Comparison of ENCODE assay signal across 24 mouse cellular contexts in genomic region chr13:97491865-97492847, GRCm38 (mm10).
DNase-seq lines count a peak whose midpoint lies in the region; ATAC-seq and TF ChIP-seq lines count a peak whose summit lies in the region.
"Had no signal": no experiment of that assay in that cellular context is flagged by ENCODE, and none has a peak within 500 bp of the region (broad histone marks: within the 10 kb centered on the region; RNA-seq: fewer than 3 reads in every experiment).

No protein-coding gene starts in this region.

- H3K9ac ChIP-seq in heart, adult 2 months (ENCODE audit: low read depth, low read length), result no peak overlapping the region
- H3K9ac ChIP-seq: heart, embryonic 15.5 days; limb, embryonic 15.5 days; liver, postnatal 0 days; neural tube, embryonic 12.5 days had no signal

- H3K27ac ChIP-seq in heart, adult 2 months, result no peak overlapping the region
- H3K27ac ChIP-seq: gastrocnemius, adult 2 months; heart, embryonic 15.5 days; hindbrain, embryonic 10.5 days; limb, embryonic 15.5 days; neural tube, embryonic 12.5 days had no signal

- 95% methylated on average over 19 of the region's 19 CpGs for WGBS in heart, adult 2 months

- peaks cover 4% of the 10 kb centered on the region for H3K4me1 ChIP-seq in heart, adult 2 months (ENCODE audit: control insufficient read depth, insufficient read depth, low read length)
- H3K4me1 ChIP-seq: megakaryocyte, embryonic 14.5 days had no signal

- H3K4me3 ChIP-seq in heart, adult 2 months, result no peak overlapping the region
- H3K4me3 ChIP-seq: forebrain, embryonic 10.5 days; gastrocnemius, adult 2 months; heart, embryonic 15.5 days; hindbrain, embryonic 10.5 days; limb, embryonic 15.5 days; megakaryocyte, embryonic 14.5 days; neural tube, embryonic 12.5 days had no signal

- peak; percentile 81 for ATAC-seq in frontal cortex, adult (ENCODE audit: low TSS enrichment)
- no peak for ATAC-seq in monocyte, adult 5-6 weeks (replicated peaks; ENCODE audit: insufficient number of reproducible peaks, low FRiP score, low TSS enrichment, poor library complexity, severe bottlenecking)
- ATAC-seq: liver, postnatal 0 days had no signal

- intact Hi-C loops in left cerebral cortex, postnatal 14 days (cut with DNase I), result no loop called here
- intact Hi-C loops in heart, adult 2 months (cut with DNase I), result no loop called here

- DNase-seq in right cerebral cortex, adult 2 months (ENCODE audit: low spot score in 2 of 2), result peak; percentile 82 to 86
- no peak for DNase-seq in right cerebral cortex, postnatal 4 days
- DNase-seq in left cerebral cortex, postnatal 14 days (ENCODE audit: low spot score in 2 of 2), result peak; percentile 58 to 60
- DNase-seq in heart, adult 2 months, result no peak
- DNase-seq in cerebellum, postnatal 36 days, result no peak
- DNase-seq: adrenal gland, postnatal 10 days; cerebellum, adult 8-10 months; gastrocnemius, adult 2 months; heart, adult 18-20 months; kidney, adult 2 months; kidney, postnatal 14 days; layer of hippocampus, adult 9-11 months; liver, postnatal 0 days; lung, postnatal 14 days; spleen, adult 18-20 months; thymus, postnatal 14 days had no signal

- no peak for TF ChIP-seq POLR2A in heart, adult 2 months (IDR thresholded peaks at IDR 0.05; ENCODE audit: insufficient read depth, low read depth, low read length)

- TF ChIP-seq EP300 in heart, adult 2 months (IDR thresholded peaks at IDR 0.05; ENCODE audit: insufficient read depth, low read depth, low read length), result no peak

- H3K36me3 ChIP-seq in heart, adult 2 months (ENCODE audit: control insufficient read depth, insufficient read depth, low read length), result no peaks in the 10 kb centered on the region
- H3K36me3 ChIP-seq: forebrain, embryonic 10.5 days; heart, embryonic 15.5 days; hindbrain, embryonic 10.5 days; limb, embryonic 15.5 days; neural tube, embryonic 12.5 days had no signal

- no peaks in the 10 kb centered on the region for H3K27me3 ChIP-seq in heart, adult 2 months (ENCODE audit: control insufficient read depth, insufficient read depth, low read length)
- H3K27me3 ChIP-seq: heart, embryonic 15.5 days; limb, embryonic 15.5 days; neural tube, embryonic 12.5 days had no signal

- no peaks in the 10 kb centered on the region for H3K79me2 ChIP-seq in heart, adult 2 months (replicated peaks; ENCODE audit: control insufficient read depth, insufficient read depth, low read length)

- no peak for TF ChIP-seq CTCF in heart, adult 2 months (IDR thresholded peaks at IDR 0.05)

Comparison
In these comparisons a context has a peak if more than half of its experiments do, and no peak if none do; other contexts are left out.
1. DNase-seq: peak in right cerebral cortex, adult 2 months (2 of 2) and left cerebral cortex, postnatal 14 days (2 of 2); none in right cerebral cortex, postnatal 4 days (single experiment), heart, adult 2 months (0 of 2) and cerebellum, postnatal 36 days (0 of 2).